Mouse (Mus musculus) intestine, embryonic 14.5 days (tissue): ENCODE data around the gene Mcf2l. TPM values are rescaled to one million over a fixed set of nuclear protein-coding genes. Genes with fewer than 3 reads are reported as not detected.

ENCODE experiments used
- ATAC-seq: fragments of 200-750 bp; cut with Nextera tagmentation; replicated peaks from 2 replicates; pipeline ENCODE4 v1.8.0; 2017; ENCODE audit warnings: low read depth, moderate number of reproducible peaks, moderate TSS enrichment, moderate library complexity; ENCODE audit not compliant: low FRiP score, low TSS enrichment
- DNase-seq: peaks from one replicate; pipeline ENCODE4 v3.0.0-alpha.2; 2018; ENCODE audit warnings: low spot score
- H3K27ac ChIP-seq: fragments of 300-500 bp; sonication (generic); 2 replicates; pipeline ENCODE4 v1.5.1; 2014; ENCODE audit warnings: low read depth, mild to moderate bottlenecking, control low read depth
- H3K27me3 ChIP-seq: fragments of 300-500 bp; sonication (generic); replicated peaks from 2 replicates; pipeline ENCODE4 v1.6.1; 2014; ENCODE audit warnings: low read length, control low read depth; ENCODE audit not compliant: control insufficient read depth, insufficient read depth
- H3K36me3 ChIP-seq: fragments of 300-500 bp; sonication (generic); 2 replicates; pipeline ENCODE4 v1.6.1; 2014; ENCODE audit warnings: low read length, control low read depth; ENCODE audit not compliant: control insufficient read depth, insufficient read depth
- H3K4me1 ChIP-seq: fragments of 300-500 bp; sonication (generic); replicated peaks from 2 replicates; pipeline ENCODE4 v1.6.1; 2014; ENCODE audit warnings: low read length, control low read depth, mixed read lengths; ENCODE audit not compliant: control insufficient read depth, insufficient read depth
- H3K4me2 ChIP-seq: fragments of 300-500 bp; sonication (generic); 2 replicates; pipeline ENCODE4 v1.6.1; 2014; ENCODE audit warnings: low read length
- H3K4me3 ChIP-seq: fragments of 300-500 bp; sonication (generic); 2 replicates; pipeline ENCODE4 v1.5.1; 2014; ENCODE audit warnings: low read depth, low read length, control low read depth, mixed read lengths
- H3K9ac ChIP-seq: fragments of 300-500 bp; sonication (generic); 2 replicates; pipeline ENCODE4 v1.6.1; 2014; ENCODE audit warnings: mild to moderate bottlenecking, low read length
- H3K9me3 ChIP-seq: fragments of 300-500 bp; sonication (generic); 2 replicates; pipeline ENCODE4 v1.6.1; 2016; ENCODE audit warnings: low read length, control low read depth; ENCODE audit not compliant: control insufficient read depth
- WGBS: fragments of 180-500 bp; shearing (Covaris S2); extraction: QIAGEN DNeasy Blood & Tissue Kit; methylation state at CpG from one replicate; pipeline ENCODE4 v1.1.7; 2014; 5-methylcytosine and 5-hydroxymethylcytosine counted together
- polyA plus RNA-seq: library from polyadenylated mRNA; unstranded; fragments of >200 nt; fragmentation: Nextera tagmentation; extraction: Ambion mirVana; gene quantifications from 2 replicates; pipeline ENCODE4 v1.2.1, GENCODE M21; 2014

The Mcf2l gene
- polyA plus RNA-seq, 1 experiment from 2014 or later, result 17.4 TPM

DNA sequence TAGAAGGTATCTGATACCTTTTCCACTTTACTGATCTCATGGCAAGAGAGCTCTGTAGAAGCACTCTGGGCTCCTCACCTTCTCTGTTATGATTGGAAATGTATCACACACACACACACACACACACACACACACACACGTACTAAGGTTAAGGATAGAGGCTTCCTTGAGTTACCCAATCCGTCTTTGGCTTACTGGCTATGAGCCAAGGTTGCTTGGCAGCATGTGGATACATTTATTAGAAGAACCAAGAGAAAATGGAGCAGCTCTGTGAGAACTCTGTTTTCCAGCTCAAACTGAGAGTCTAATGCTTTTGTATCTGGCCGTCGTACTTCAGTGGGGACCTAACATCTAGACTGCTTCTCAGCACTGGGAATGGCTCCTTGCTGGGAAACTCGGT is 121.9 kb downstream of the Mcf2l start:
- no peak overlapping the region for H3K4me2 ChIP-seq
- ATAC-seq, result no peak
- H3K4me3 ChIP-seq, result no peak overlapping the region
- 57% methylated on average over 5 of the region's 5 CpGs for WGBS
- no peaks in the 10 kb centered on the region for H3K9me3 ChIP-seq
- peaks cover 5% of the 10 kb centered on the region; the same call in 1 of the 2 replicates for H3K36me3 ChIP-seq
- no peak overlapping the region for H3K9ac ChIP-seq
- no peak for DNase-seq
- H3K27ac ChIP-seq, result no peak overlapping the region
- H3K27me3 ChIP-seq, result no peaks in the 10 kb centered on the region
- peaks cover 8% of the 10 kb centered on the region; the same call in 1 of the 2 replicates for H3K4me1 ChIP-seq

DNA sequence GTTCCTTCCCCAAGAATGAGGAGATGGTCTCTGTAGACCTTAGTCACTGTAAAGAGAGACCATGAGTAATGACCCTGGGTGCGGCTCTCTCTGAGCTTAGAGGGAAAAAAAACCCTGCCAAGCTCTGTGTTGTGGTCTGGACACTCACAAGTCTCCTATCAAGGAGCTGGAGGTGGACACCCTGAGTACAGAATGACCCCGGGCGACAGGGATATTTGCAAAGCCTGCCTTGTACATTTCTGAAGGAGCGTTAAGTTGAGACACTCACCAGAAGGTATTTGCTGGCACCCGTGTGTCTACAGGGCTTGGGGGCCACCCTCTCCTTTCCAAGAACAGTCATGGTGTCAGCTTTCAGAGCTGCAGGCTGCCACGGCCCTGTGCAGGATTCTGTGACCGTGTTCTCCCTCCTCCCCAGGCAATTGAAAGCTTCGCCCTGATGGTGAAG is 123.2 kb downstream of the Mcf2l start:
- no peaks in the 10 kb centered on the region for H3K27me3 ChIP-seq
- no peak for ATAC-seq

DNA sequence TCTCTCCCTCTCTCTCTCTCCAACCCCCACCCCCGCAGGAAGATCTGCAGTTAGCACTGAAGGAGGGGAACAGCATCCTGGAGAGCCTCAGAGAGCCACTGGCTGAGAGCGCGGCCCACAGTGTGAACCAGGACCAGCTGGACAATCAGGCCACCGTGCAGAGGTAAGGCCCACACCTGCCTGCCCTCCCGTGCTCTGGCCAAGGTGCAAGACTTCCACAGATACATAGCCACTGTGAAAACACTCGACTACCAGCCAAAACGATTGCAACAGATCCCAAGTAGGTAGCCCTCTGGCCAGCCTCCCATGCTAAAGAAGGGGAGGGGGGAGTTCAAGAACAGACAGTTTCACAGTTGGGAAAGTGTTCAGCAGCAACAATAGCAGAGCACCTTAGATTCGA is 124.7 kb downstream of the Mcf2l start:
- H3K4me2 ChIP-seq, result no peak overlapping the region
- peaks cover 32% of the 10 kb centered on the region; the same call in 1 of the 2 replicates for H3K36me3 ChIP-seq
- 73% methylated on average over 8 of the region's 8 CpGs for WGBS
- no peaks in the 10 kb centered on the region for H3K27me3 ChIP-seq
- H3K9ac ChIP-seq, result no peak overlapping the region
- H3K4me1 ChIP-seq, result peaks cover 8% of the 10 kb centered on the region; the same call in 1 of the 2 replicates
- no peak overlapping the region for H3K27ac ChIP-seq
- ATAC-seq (no peak), DNase-seq (no peak)
- H3K4me3 ChIP-seq, result no peak overlapping the region
- H3K9me3 ChIP-seq, result no peaks in the 10 kb centered on the region

More for the DNA sequence above, 123.2 kb downstream of the Mcf2l start:
- Histone ChIP-seq H3K4me2 (no peak overlapping the region), H3K9me3 (no peaks in the 10 kb centered on the region), H3K4me1 (peaks cover 8% of the 10 kb centered on the region; the same call in 1 of the 2 replicates), H3K27ac (no peak overlapping the region), H3K9ac (no peak overlapping the region), H3K36me3 (peaks cover 17% of the 10 kb centered on the region; the same call in 1 of the 2 replicates), H3K4me3 (no peak overlapping the region)
- no peak for DNase-seq
- WGBS, result 47% methylated on average over 8 of the region's 8 CpGs

DNA sequence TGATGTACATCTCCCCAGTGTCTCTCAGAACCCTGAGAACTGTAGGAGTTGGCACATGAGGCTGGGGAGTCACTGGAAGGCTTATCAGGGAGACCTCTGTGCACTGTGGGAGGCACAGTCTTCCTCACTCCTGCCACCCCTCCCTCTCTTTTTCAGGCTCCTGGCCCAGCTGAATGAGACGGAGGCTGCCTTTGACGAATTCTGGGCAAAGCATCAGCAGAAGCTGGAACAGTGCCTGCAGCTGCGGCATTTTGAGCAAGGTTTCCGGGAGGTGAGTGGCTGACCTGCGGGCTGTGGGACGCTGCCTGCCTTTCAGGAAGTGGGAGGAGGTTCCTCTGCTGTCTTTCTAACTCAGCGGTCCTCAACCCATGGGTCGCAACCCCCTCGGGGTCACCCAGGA is 126.2 kb downstream of the Mcf2l start:
- Histone ChIP-seq H3K4me2 (no peak overlapping the region), H3K27me3 (no peaks in the 10 kb centered on the region), H3K9me3 (no peaks in the 10 kb centered on the region), H3K4me1 (peaks cover 8% of the 10 kb centered on the region; the same call in 1 of the 2 replicates), H3K36me3 (peaks cover 40% of the 10 kb centered on the region), H3K9ac (no peak overlapping the region), H3K4me3 (no peak overlapping the region), H3K27ac (no peak overlapping the region)
- DNase-seq (no peak), ATAC-seq (no peak)
- WGBS, result 69% methylated on average over 9 of the region's 9 CpGs

DNA sequence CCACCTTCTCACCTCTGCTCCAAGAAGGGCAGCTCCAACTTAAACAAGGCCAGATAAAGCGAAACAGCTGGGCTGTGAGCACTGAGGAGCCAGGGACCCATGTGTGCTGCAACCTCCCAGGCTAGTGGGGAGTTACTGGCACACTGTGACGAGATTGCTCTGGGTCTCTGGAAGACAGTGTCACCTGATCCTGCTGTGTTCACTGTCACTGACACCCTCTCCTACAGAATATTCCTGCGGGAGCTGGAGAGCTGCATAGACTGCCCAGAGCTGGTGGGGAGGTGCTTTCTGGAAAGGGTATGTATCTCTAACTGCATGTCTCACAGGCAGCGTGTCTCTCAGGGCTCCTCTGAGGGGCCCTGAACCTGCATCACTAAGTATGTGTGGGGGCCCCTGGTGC is 133.9 kb downstream of the Mcf2l start:
- Histone ChIP-seq H3K9ac (no peak overlapping the region), H3K27me3 (no peaks in the 10 kb centered on the region), H3K27ac (no peak overlapping the region), H3K9me3 (peaks cover 7% of the 10 kb centered on the region; the same call in 1 of the 2 replicates), H3K4me3 (no peak overlapping the region), H3K36me3 (peaks cover 55% of the 10 kb centered on the region), H3K4me2 (no peak overlapping the region), H3K4me1 (no peaks in the 10 kb centered on the region)
- DNase-seq (no peak), ATAC-seq (no peak)
- WGBS, result 69% methylated on average over 4 of the region's 4 CpGs

DNA sequence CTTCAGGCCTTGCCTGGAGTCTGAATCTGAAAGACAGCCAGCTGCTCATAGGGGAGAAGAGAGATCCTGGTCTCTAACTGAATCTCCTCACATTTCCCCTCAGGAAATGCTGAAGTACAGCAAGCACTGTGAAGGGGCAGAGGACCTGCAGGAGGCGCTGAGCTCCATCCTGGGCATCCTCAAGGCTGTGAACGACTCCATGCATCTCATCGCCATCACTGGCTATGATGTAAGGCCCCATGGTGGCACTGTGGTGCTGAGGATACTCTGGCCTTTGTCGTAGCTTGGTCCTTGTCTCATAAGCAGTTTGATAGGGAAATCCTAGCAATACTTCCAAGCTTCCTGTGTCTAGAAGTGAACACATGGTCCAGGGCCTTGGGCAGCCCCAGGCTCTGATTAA is 136.7 kb downstream of the Mcf2l start:
- no peak overlapping the region for H3K4me2 ChIP-seq
- no peak for DNase-seq
- WGBS, result 62% methylated on average over 4 of the region's 4 CpGs
- no peak overlapping the region for H3K9ac ChIP-seq
- H3K27me3 ChIP-seq, result no peaks in the 10 kb centered on the region
- H3K4me1 ChIP-seq, result no peaks in the 10 kb centered on the region
- H3K27ac ChIP-seq, result no peak overlapping the region
- H3K9me3 ChIP-seq, result peaks cover 7% of the 10 kb centered on the region; the same call in 1 of the 2 replicates
- ATAC-seq, result no peak
- peaks cover 50% of the 10 kb centered on the region for H3K36me3 ChIP-seq
- H3K4me3 ChIP-seq, result no peak overlapping the region

DNA sequence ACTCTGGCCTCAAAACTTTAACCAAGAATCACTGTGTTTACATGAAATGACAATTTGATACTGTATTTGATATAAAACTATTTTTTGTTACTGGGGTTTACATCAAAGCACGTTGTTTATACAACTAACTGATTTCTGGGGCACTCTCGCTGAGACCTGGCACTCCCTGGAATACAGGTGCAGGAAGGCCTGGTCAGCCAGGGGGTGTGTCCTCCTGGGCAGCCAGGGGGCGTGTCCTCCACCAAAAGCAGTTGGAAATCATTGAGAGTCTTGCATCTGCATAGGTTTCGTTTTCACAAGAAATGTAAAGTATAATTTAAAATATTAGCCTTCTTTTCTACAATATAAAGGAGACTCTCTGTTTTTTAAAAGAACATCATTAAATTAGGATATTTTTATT is 146.0 kb downstream of the Mcf2l start:
- H3K27me3 ChIP-seq, result no peaks in the 10 kb centered on the region
- peaks cover 18% of the 10 kb centered on the region for H3K36me3 ChIP-seq
- ATAC-seq (no peak), DNase-seq (no peak)
- H3K9ac ChIP-seq, result no peak overlapping the region
- H3K4me1 ChIP-seq, result no peaks in the 10 kb centered on the region
- no peaks in the 10 kb centered on the region for H3K9me3 ChIP-seq
- H3K27ac ChIP-seq, result no peak overlapping the region
- no peak overlapping the region for H3K4me2 ChIP-seq
- 51% methylated on average over 4 of the region's 4 CpGs for WGBS
- no peak overlapping the region for H3K4me3 ChIP-seq

DNA sequence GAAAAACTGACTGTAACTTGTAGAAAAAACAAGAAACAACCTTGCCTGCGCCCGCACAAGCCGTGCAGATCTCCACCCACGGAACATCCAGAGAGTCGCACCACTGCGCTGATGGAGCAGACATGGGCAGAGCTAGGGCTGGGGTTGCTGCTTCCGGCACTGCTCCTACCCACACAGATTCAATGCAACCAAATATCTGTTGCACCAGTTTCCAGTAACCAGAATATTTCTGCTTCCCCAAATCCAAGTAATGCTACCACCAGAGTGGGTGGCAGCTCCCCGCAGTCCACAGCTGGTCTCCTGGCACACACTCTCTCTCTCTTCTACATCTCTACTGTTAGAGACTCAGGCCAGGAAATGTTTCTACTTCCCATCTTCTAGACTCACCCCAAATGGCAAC is 148.2 kb downstream of the Mcf2l start:
- ATAC-seq, result no peak
- H3K4me3 ChIP-seq, result no peak overlapping the region
- no peak overlapping the region for H3K4me2 ChIP-seq
- no peaks in the 10 kb centered on the region for H3K4me1 ChIP-seq
- no peak overlapping the region for H3K9ac ChIP-seq
- no peaks in the 10 kb centered on the region for H3K27me3 ChIP-seq
- H3K27ac ChIP-seq, result no peak overlapping the region
- WGBS, result 92% methylated on average over 8 of the region's 8 CpGs
- H3K36me3 ChIP-seq, result peaks cover 15% of the 10 kb centered on the region
- DNase-seq, result no peak
- no peaks in the 10 kb centered on the region for H3K9me3 ChIP-seq

DNA sequence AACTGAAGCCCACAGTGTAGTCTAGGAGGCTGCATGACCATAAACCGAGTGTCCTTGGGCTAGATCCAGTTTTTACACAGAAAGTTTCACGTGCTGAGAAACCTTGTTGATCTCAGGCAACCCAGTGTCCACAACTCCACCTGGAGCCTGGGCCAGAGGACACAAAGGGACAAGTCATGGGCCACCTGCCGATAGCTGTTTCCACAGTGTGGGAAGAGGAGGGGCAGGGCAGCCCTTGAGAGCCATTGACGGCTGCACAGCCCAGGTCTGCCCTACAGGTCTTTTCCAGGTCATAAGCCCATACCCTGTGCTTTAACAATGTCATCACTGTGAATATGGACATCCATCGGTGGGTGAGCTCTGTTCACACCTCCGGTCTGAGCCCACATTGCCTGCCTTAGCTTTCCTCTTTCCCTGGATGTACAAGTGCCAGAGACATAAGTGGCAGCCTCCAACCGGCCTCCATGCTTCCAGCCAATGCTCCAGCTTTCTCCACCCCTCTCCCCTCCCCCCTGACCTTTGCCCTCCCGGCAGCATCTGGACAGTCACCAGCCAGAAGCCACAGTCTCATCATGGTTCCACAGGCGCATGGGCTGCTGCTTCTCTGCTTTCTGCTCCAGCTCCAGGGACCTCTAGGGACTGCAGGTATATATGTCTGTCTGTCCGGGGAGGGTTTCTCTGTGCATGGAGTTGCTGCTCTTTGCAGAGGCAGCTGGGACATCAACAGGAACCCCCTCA is 152.1 kb downstream of the Mcf2l start, which contains the start of gene F7:
Gene F7 (plus strand): TSS at position 548 of the 738 bp plus-strand sequence.
- DNase-seq, result no peak
- H3K27me3 ChIP-seq, result no peaks in the 10 kb centered on the region
- H3K4me3 ChIP-seq, result no peak within 1 kb of the TSS
- H3K9ac ChIP-seq, result no peak within 1 kb of the TSS
- no peak for ATAC-seq
- H3K4me1 ChIP-seq, result 0 out of 2 replicates have a peak, but pooled peaks cover 4% of the 10 kb centered on the region
- H3K9me3 ChIP-seq, result no peaks in the 10 kb centered on the region
- no peak within 1 kb of the TSS for H3K27ac ChIP-seq
- no peak within 1 kb of the TSS for H3K4me2 ChIP-seq
- H3K36me3 ChIP-seq, result no peaks in the 10 kb centered on the region
- WGBS, result 53% methylated on average over 10 of the region's 10 CpGs
